Mouse (Mus musculus): ENCODE measurements around the gene Syt15. TPM values are rescaled to one million over a fixed set of nuclear protein-coding genes. Genes with fewer than 3 reads are reported as not detected.
"Not testable (repeated sequence)": the region's sequence is repeated elsewhere in the genome, so short reads cannot be mapped to it uniquely, and the experiment has no call there.

Gene Syt15
- polyA plus RNA-seq, 1 experiment from 2014 or later, result 0.13 TPM

GRCm38 (mm10) chr14:34232866-34233680 lies 13.7 kb downstream of the Syt15 start:
- Histone ChIP-seq H3K9ac (ENCODE audit: low read length) (no peak overlapping the region), H3K9me3 (ENCODE audit: control insufficient read depth, low read length) (no peaks in the 10 kb centered on the region), H3K27ac (replicated peaks; ENCODE audit: low read depth, low read length) (no peak overlapping the region), H3K36me3 (ENCODE audit: control insufficient read depth, insufficient read depth, low read length) (no peaks in the 10 kb centered on the region), H3K27me3 (ENCODE audit: control insufficient read depth, insufficient read depth, low read length) (no peaks in the 10 kb centered on the region), H3K4me1 (ENCODE audit: control insufficient read depth, insufficient read depth, low read length) (no peaks in the 10 kb centered on the region), H3K4me3 (ENCODE audit: low read depth, low read length) (no peak overlapping the region), H3K4me2 (ENCODE audit: low read depth, severe bottlenecking) (no peak overlapping the region)
- ATAC-seq (ENCODE audit: insufficient number of reproducible peaks, low FRiP score, low TSS enrichment, low read depth) (no peak), DNase-seq (ENCODE audit: low spot score) (no peak)
- 85% methylated on average over 9 of the region's 9 CpGs for WGBS

GRCm38 (mm10) chr14:34233846-34234245 lies 14.5 kb downstream of the Syt15 start:
- ATAC-seq (ENCODE audit: insufficient number of reproducible peaks, low FRiP score, low TSS enrichment, low read depth) (no peak), DNase-seq (ENCODE audit: low spot score) (no peak)
- no peak overlapping the region for H3K27ac ChIP-seq (replicated peaks; ENCODE audit: low read depth, low read length)
- 58% methylated on average over 4 of the region's 4 CpGs for WGBS
- no peaks in the 10 kb centered on the region for H3K36me3 ChIP-seq (ENCODE audit: control insufficient read depth, insufficient read depth, low read length)
- no peak overlapping the region for H3K4me2 ChIP-seq (ENCODE audit: low read depth, severe bottlenecking)
- no peaks in the 10 kb centered on the region for H3K27me3 ChIP-seq (ENCODE audit: control insufficient read depth, insufficient read depth, low read length)
- H3K4me3 ChIP-seq (ENCODE audit: low read depth, low read length), result no peak overlapping the region
- H3K9me3 ChIP-seq (ENCODE audit: control insufficient read depth, low read length), result no peaks in the 10 kb centered on the region
- no peak overlapping the region for H3K9ac ChIP-seq (ENCODE audit: low read length)
- H3K4me1 ChIP-seq (ENCODE audit: control insufficient read depth, insufficient read depth, low read length), result no peaks in the 10 kb centered on the region

GRCm38 (mm10) chr14:34234630-34235380 lies 15.4 kb downstream of the Syt15 start:
- Histone ChIP-seq H3K36me3 (ENCODE audit: control insufficient read depth, insufficient read depth, low read length) (no peaks in the 10 kb centered on the region), H3K27me3 (ENCODE audit: control insufficient read depth, insufficient read depth, low read length) (no peaks in the 10 kb centered on the region), H3K9ac (ENCODE audit: low read length) (no peak overlapping the region), H3K9me3 (ENCODE audit: control insufficient read depth, low read length) (no peaks in the 10 kb centered on the region), H3K4me3 (ENCODE audit: low read depth, low read length) (peak overlapping the region; percentile 21), H3K4me2 (ENCODE audit: low read depth, severe bottlenecking) (peak overlapping the region; percentile 58), H3K27ac (replicated peaks; ENCODE audit: low read depth, low read length) (no peak overlapping the region), H3K4me1 (ENCODE audit: control insufficient read depth, insufficient read depth, low read length) (no peaks in the 10 kb centered on the region)
- DNase-seq (ENCODE audit: low spot score), result peak; percentile 86
- WGBS, result 4% methylated on average over 16 of the region's 16 CpGs
- peak; percentile 97 for ATAC-seq (ENCODE audit: insufficient number of reproducible peaks, low FRiP score, low TSS enrichment, low read depth)

- no peak for ATAC-seq (ENCODE audit: insufficient number of reproducible peaks, low FRiP score, low TSS enrichment, low read depth)
- DNase-seq (ENCODE audit: low spot score), result no peak
Measured at GRCm38 (mm10) chr14:34240263-34240662, 20.9 kb downstream of the Syt15 start.

GRCm38 (mm10) chr14:34240676-34241075 lies 21.3 kb downstream of the Syt15 start:
- H3K4me2 ChIP-seq (ENCODE audit: low read depth, severe bottlenecking), result no peak overlapping the region
- no peaks in the 10 kb centered on the region for H3K4me1 ChIP-seq (ENCODE audit: control insufficient read depth, insufficient read depth, low read length)
- no peak overlapping the region for H3K4me3 ChIP-seq (ENCODE audit: low read depth, low read length)
- WGBS, result 88% methylated on average over 6 of the region's 6 CpGs
- ATAC-seq (ENCODE audit: insufficient number of reproducible peaks, low FRiP score, low TSS enrichment, low read depth) (no peak), DNase-seq (ENCODE audit: low spot score) (no peak)
- no peaks in the 10 kb centered on the region for H3K27me3 ChIP-seq (ENCODE audit: control insufficient read depth, insufficient read depth, low read length)
- H3K36me3 ChIP-seq (ENCODE audit: control insufficient read depth, insufficient read depth, low read length), result no peaks in the 10 kb centered on the region
- no peak overlapping the region for H3K27ac ChIP-seq (replicated peaks; ENCODE audit: low read depth, low read length)
- H3K9ac ChIP-seq (ENCODE audit: low read length), result no peak overlapping the region
- H3K9me3 ChIP-seq (ENCODE audit: control insufficient read depth, low read length), result no peaks in the 10 kb centered on the region

More at GRCm38 (mm10) chr14:34240263-34240662, 20.9 kb downstream of the Syt15 start:
- Histone ChIP-seq H3K27ac (replicated peaks; ENCODE audit: low read depth, low read length) (no peak overlapping the region), H3K4me3 (ENCODE audit: low read depth, low read length) (no peak overlapping the region), H3K4me2 (ENCODE audit: low read depth, severe bottlenecking) (no peak overlapping the region), H3K4me1 (ENCODE audit: control insufficient read depth, insufficient read depth, low read length) (no peaks in the 10 kb centered on the region), H3K9me3 (ENCODE audit: control insufficient read depth, low read length) (no peaks in the 10 kb centered on the region), H3K27me3 (ENCODE audit: control insufficient read depth, insufficient read depth, low read length) (no peaks in the 10 kb centered on the region), H3K36me3 (ENCODE audit: control insufficient read depth, insufficient read depth, low read length) (no peaks in the 10 kb centered on the region), H3K9ac (ENCODE audit: low read length) (no peak overlapping the region)
- WGBS, result 86% methylated on average over 10 of the region's 10 CpGs

GRCm38 (mm10) chr14:34252470-34253145 lies 33.2 kb downstream of the Syt15 start:
- Histone ChIP-seq H3K4me2 (ENCODE audit: low read depth, severe bottlenecking) (no peak overlapping the region), H3K4me1 (ENCODE audit: control insufficient read depth, insufficient read depth, low read length) (no peaks in the 10 kb centered on the region), H3K9me3 (ENCODE audit: control insufficient read depth, low read length) (no peaks in the 10 kb centered on the region), H3K27ac (replicated peaks; ENCODE audit: low read depth, low read length) (no peak overlapping the region), H3K9ac (ENCODE audit: low read length) (no peak overlapping the region), H3K36me3 (ENCODE audit: control insufficient read depth, insufficient read depth, low read length) (no peaks in the 10 kb centered on the region), H3K4me3 (ENCODE audit: low read depth, low read length) (no peak overlapping the region), H3K27me3 (ENCODE audit: control insufficient read depth, insufficient read depth, low read length) (no peaks in the 10 kb centered on the region)
- DNase-seq (ENCODE audit: low spot score) (no peak), ATAC-seq (ENCODE audit: insufficient number of reproducible peaks, low FRiP score, low TSS enrichment, low read depth) (no peak)
- WGBS, result 55% methylated on average over 6 of the region's 6 CpGs

- H3K36me3 ChIP-seq (ENCODE audit: control insufficient read depth, insufficient read depth, low read length), result no peaks in the 10 kb centered on the region
- no peak for DNase-seq (ENCODE audit: low spot score)
- H3K4me2 ChIP-seq (ENCODE audit: low read depth, severe bottlenecking), result no peak overlapping the region
- no peaks in the 10 kb centered on the region for H3K4me1 ChIP-seq (ENCODE audit: control insufficient read depth, insufficient read depth, low read length)
- H3K9ac ChIP-seq (ENCODE audit: low read length), result no peak overlapping the region
- ATAC-seq (ENCODE audit: insufficient number of reproducible peaks, low FRiP score, low TSS enrichment, low read depth), result no peak
- no peaks in the 10 kb centered on the region for H3K9me3 ChIP-seq (ENCODE audit: control insufficient read depth, low read length)
- no peak overlapping the region for H3K4me3 ChIP-seq (ENCODE audit: low read depth, low read length)
- H3K27me3 ChIP-seq (ENCODE audit: control insufficient read depth, insufficient read depth, low read length), result no peaks in the 10 kb centered on the region
- 79% methylated on average over 4 of the region's 4 CpGs for WGBS
- H3K27ac ChIP-seq (replicated peaks; ENCODE audit: low read depth, low read length), result no peak overlapping the region
Measured at GRCm38 (mm10) chr14:34253261-34253660, 33.9 kb downstream of the Syt15 start.

- H3K4me2 ChIP-seq (ENCODE audit: low read depth, severe bottlenecking); ATAC-seq (ENCODE audit: insufficient number of reproducible peaks, low FRiP score, low TSS enrichment, low read depth); H3K9me3 ChIP-seq (ENCODE audit: control insufficient read depth, low read length); H3K27me3 ChIP-seq (ENCODE audit: control insufficient read depth, insufficient read depth, low read length); H3K36me3 ChIP-seq (ENCODE audit: control insufficient read depth, insufficient read depth, low read length); H3K27ac ChIP-seq (replicated peaks; ENCODE audit: low read depth, low read length); DNase-seq (ENCODE audit: low spot score); H3K4me3 ChIP-seq (ENCODE audit: low read depth, low read length); H3K4me1 ChIP-seq (ENCODE audit: control insufficient read depth, insufficient read depth, low read length); H3K9ac ChIP-seq (ENCODE audit: low read length): not testable (repeated sequence)
- 61% methylated on average over 3 of the region's 3 CpGs for WGBS
Measured at GRCm38 (mm10) chr14:34258525-34258924, 39.1 kb downstream of the Syt15 start.

All from limb, embryonic 11.5 days (tissue).